Mouse (Mus musculus) spleen, postnatal 0 days (tissue): Measurements from ENCODE around the gene Prm3. TPM values are rescaled to one million over a fixed set of nuclear protein-coding genes. Genes with fewer than 3 reads are reported as not detected.

Experiments used
- polyA plus RNA-seq: library from polyadenylated mRNA; unstranded; fragments of >200 nt; fragmentation: Nextera tagmentation; extraction: Ambion mirVana; gene quantifications from 2 replicates; pipeline ENCODE4 v1.2.1, GENCODE M21; 2015

Gene Prm3
- polyA plus RNA-seq, result not detected in 2 replicates

GRCm38 (mm10) chr16:10790702-10791101 lies at the start of gene Prm3:
TSS of gene Prm3 (minus strand) at chr16:10790914.

GRCm38 (mm10) chr16:10834911-10835587 lies 44.3 kb upstream of the Prm3 start, which contains the start of gene Rmi2:
TSS of gene Rmi2 (plus strand) at chr16:10835059.

GRCm38 (mm10) chr16:10812865-10813371 lies 22.2 kb upstream of the Prm3 start, which contains the start of gene Gm11172:
TSS of gene Gm11172 (plus strand) at chr16:10812915.

GRCm38 (mm10) chr16:10805789-10806527 lies 15.2 kb upstream of the Prm3 start, which contains the start of gene Prm1:
TSS of gene Prm1 (minus strand) at chr16:10805839.

GRCm38 (mm10) chr16:10796034-10796433 lies 5.3 kb upstream of the Prm3 start, which contains the start of gene Prm2:
TSS of gene Prm2 (minus strand) at chr16:10796134.

GRCm38 (mm10) chr16:10788271-10788670 lies 2.4 kb downstream of the Prm3 start, which contains the start of gene Tnp2:
TSS of gene Tnp2 (minus strand) at chr16:10788660.

GRCm38 (mm10) chr16:10785371-10786231 lies 5.1 kb downstream of the Prm3 start, which contains the start of gene Socs1:
TSS of gene Socs1 (minus strand) at chr16:10785536.

Other genes starting within 250 kb of the Prm3 start
- 8.0 and 8.5 TPM in 2 replicates for gene Dexi, start 247.9 kb downstream of the Prm3 start, polyA plus RNA-seq
- gene Clec16a, start 245.6 kb downstream of the Prm3 start, polyA plus RNA-seq, result 17.6 and 22.6 TPM in 2 replicates
- 2.5 and 3.7 TPM in 2 replicates for gene Socs1, start 5.4 kb downstream of the Prm3 start, polyA plus RNA-seq
- not detected in 2 replicates for gene Tnp2, start 2.3 kb downstream of the Prm3 start, polyA plus RNA-seq
- gene Prm2, start 5.2 kb upstream of the Prm3 start, polyA plus RNA-seq, result not detected in 2 replicates
- gene Prm1, start 14.9 kb upstream of the Prm3 start, polyA plus RNA-seq, result not detected in 2 replicates
- gene Gm11172, start 22.0 kb upstream of the Prm3 start, polyA plus RNA-seq, result not detected in 2 replicates
- gene Rmi2, start 44.1 kb upstream of the Prm3 start, polyA plus RNA-seq, result 2.4 and 2.7 TPM in 2 replicates